Mouse (Mus musculus) left cerebral cortex, postnatal 4 days (tissue): ENCODE measurements around the gene Arhgef28. TPM values are rescaled to one million over a fixed set of nuclear protein-coding genes. Genes with fewer than 3 reads are reported as not detected.

Experiments
- DNase-seq: peaks from one replicate; pipeline ENCODE4 v3.0.0-alpha.2; 2022
- intact Hi-C: fragments of 180-260 bp; cut with DNase I; formaldehyde crosslinking; loops from one replicate; pipeline ENCODE4 v1.15.1; 2025
- total RNA-seq, 2 experiments: library from RNA; stranded (reverse); gene quantifications; 2 replicates each; pipeline ENCODE4 v1.2.3; 2021

Arhgef28 gene
- total RNA-seq, 2 experiments from 2014 or later = 43.8 to 49.9 TPM

DNA sequence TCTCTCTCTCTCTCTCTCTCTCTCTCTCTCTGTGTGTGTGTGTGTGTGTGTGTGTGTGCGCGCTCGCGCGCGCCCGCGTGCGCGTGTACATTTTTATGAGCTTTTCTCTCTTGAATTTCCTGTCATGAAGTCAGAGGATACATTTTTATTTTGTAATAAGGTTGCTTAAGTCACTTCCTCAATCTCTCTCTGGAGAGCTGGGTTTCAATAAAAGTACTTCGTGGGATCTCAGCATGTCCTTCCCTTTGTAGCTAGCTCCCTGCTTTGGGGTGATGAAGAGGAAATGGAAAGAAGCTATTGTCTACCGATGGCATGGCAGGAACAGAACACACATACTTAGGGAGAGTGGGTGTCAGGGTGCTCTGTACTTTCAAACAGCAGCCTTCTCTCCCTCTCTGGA is 336.8 kb downstream of the Arhgef28 start:
- intact Hi-C loops = no loop called here
- DNase-seq = no peak

GRCm38 (mm10) chr13:97867322-97867962 is 338.8 kb downstream of the Arhgef28 start:
- DNase-seq = no peak
- intact Hi-C loops = no loop called here

DNA sequence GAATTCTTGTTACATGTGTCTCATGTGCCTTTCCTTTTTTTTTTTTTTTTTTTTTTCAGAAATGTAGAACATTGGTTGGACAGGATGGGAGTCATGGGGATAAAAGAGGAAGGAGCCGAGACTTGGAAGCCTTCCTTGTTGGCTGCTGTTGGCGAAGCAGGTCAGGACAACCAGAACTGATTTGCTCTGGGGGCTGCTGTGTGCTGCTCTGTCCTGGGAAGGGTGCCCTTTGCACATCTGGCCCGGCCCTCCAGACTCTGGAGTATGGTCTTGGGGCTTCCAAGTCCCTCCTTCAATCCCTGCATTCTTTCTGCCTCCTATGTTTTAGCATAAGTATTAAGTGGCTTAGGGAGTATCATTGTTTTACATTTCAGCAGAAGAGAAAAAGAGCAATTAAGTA is 347.2 kb downstream of the Arhgef28 start:
- intact Hi-C loops = no loop called here
- DNase-seq = no peak

DNA sequence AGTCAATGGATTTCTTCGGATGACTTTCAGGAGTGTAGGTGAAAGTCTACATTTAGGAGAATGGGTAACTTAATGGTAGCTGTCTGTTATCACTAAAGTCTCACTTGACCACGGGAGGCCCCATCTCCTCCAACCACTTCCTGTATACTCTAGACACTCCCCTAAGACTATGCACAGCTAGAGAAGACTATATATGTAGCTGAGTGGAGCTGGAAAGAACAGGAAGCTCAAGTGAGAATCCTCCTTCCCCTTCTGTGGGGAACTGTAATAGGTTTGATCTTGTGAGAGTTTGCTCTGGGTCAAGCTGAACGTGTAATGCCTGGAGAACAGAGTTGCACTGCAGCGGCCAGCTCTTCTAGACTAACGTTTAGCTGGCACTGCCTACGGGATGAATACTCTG is 348.4 kb downstream of the Arhgef28 start:
- no peak for DNase-seq
- intact Hi-C loops = no loop called here

DNA sequence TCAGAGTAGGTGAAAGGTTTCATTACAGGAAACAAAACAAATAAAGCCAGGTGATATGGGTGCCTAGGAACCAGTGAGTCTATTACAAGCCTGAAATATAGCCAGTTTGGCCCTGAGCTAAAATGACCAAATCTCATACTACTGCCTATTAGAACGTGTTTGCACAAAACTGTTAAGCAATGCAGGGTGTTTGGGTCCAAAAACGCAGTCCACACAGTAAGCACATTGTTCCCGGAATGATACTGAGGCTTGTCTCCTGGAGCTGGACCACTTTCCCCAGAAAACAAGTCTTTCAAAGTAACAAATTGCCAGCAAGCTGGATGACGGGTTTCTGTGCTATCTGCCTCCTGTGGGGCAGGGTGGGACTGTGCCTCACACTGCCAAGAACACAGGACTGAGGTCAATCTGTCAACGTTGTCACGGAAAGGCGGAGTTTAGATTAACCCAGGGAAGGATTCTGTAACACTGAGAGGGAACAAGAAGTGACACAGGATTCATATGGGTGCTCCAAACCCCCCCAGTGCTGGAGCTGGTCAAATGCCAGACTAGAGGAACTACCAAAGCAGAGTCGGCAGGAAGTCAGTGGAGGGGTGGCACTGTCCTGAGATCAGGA is 352.8 kb downstream of the Arhgef28 start:
- intact Hi-C loops = no loop called here
- DNase-seq = no peak

Other genes starting within 250 kb of the Arhgef28 start
- 10 to 100 TPM; 24.5 to 25.9 TPM for gene Utp15, start 56.6 kb upstream of the Arhgef28 start, total RNA-seq
- gene Ankra2, start 56.6 kb upstream of the Arhgef28 start, total RNA-seq = 10 to 100 TPM; 77.9 to 82.0 TPM
- not detected for gene Gm21976, start 73.4 kb upstream of the Arhgef28 start, total RNA-seq
- 100 to 1,000 TPM; 307 to 340 TPM for gene Btf3, start 110.6 kb upstream of the Arhgef28 start, total RNA-seq
- gene Foxd1, start 147.8 kb upstream of the Arhgef28 start, total RNA-seq = 1 to 10 TPM; 2.2 to 2.3 TPM